Mouse (Mus musculus) CH12.LX (cell line): ENCODE data around the gene Sbno1.

Experiments
- BHLHE40 ChIP-seq: IDR thresholded peaks from 2 replicates; pipeline ENCODE4 v1.6.1; 2011; ENCODE audit warnings: mild to moderate bottlenecking, low read depth, low read length, improper control_type of control experiment
- CTCF ChIP-seq, 2 experiments: IDR thresholded peaks in 1 of 2; conservative IDR thresholded peaks in 1 of 2; 2 replicates each; pipeline ENCODE4 v1.5.1; 2011 to 2012; ENCODE audit warnings: low read depth in 2 of 2, low read length in 2 of 2, improper control_type of control experiment in 1 of 2, inconsistent platforms in 1 of 2, mild to moderate bottlenecking in 1 of 2, moderate library complexity in 1 of 2
- ETS1 ChIP-seq: conservative IDR thresholded peaks from 2 replicates; pipeline ENCODE4 v1.6.1; 2012; ENCODE audit warnings: low read depth, mild to moderate bottlenecking, inconsistent platforms, low read length, improper control_type of control experiment, moderate library complexity
- JUND ChIP-seq: conservative IDR thresholded peaks from 2 replicates; pipeline ENCODE4 v1.6.1; 2011; ENCODE audit warnings: low read depth, low read length, improper control_type of control experiment
- MEF2A ChIP-seq: IDR thresholded peaks from 2 replicates; pipeline ENCODE4 v1.6.1; 2014; ENCODE audit warnings: low read depth, mild to moderate bottlenecking, inconsistent platforms, low read length, improper control_type of control experiment, borderline replicate concordance
- MYC ChIP-seq: IDR thresholded peaks from 2 replicates; pipeline ENCODE4 v1.6.1; 2011; ENCODE audit warnings: low read depth, mild to moderate bottlenecking, improper control_type of control experiment, low read length
- NELFE ChIP-seq: IDR thresholded peaks from 2 replicates; pipeline ENCODE4 v1.6.1; 2011; ENCODE audit warnings: low read depth, low read length, improper control_type of control experiment
- POLR2A ChIP-seq: IDR thresholded peaks from 2 replicates; pipeline ENCODE4 v1.6.1; 2011; ENCODE audit warnings: low read depth, mild to moderate bottlenecking, improper control_type of control experiment, low read length
- RAD21 ChIP-seq: IDR thresholded peaks from 2 replicates; pipeline ENCODE4 v1.6.1; 2011; ENCODE audit warnings: low read depth, mild to moderate bottlenecking, low read length, improper control_type of control experiment, moderate library complexity
- SMC3 ChIP-seq: IDR thresholded peaks from 2 replicates; pipeline ENCODE4 v1.6.1; 2011; ENCODE audit warnings: low read depth, low read length, improper control_type of control experiment
- TBP ChIP-seq: conservative IDR thresholded peaks from 2 replicates; pipeline ENCODE4 v1.6.1; 2011; ENCODE audit warnings: low read depth, low read length, improper control_type of control experiment
- ZC3H11A ChIP-seq: IDR thresholded peaks from 2 replicates; pipeline ENCODE4 v1.6.1; 2012; ENCODE audit warnings: low read depth, mild to moderate bottlenecking, inconsistent platforms, low read length, improper control_type of control experiment
- ZKSCAN1 ChIP-seq: IDR thresholded peaks from 2 replicates; pipeline ENCODE4 v1.6.1; 2012; ENCODE audit warnings: low read depth, inconsistent platforms, low read length, improper control_type of control experiment, borderline replicate concordance

DNA sequence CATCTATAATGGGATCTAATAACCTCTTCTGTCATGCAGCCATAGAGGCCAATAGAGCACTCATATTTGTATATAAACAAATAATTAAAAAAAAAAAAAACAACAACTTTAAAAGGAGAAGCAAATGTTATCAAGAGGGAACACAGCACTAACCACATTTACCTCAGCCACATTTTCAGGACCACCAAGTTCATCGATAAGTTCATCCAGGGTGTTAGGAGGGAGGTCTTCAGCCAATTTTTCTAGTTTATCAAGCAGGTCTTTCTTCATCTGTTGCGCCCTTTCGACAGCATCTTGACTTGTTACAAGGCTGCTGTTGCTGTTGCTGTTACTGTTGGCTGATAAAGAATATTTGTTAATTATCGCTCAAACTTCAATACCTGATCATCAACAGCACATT lies 33.4 kb downstream of the Sbno1 start:
- no peak for TF ChIP-seq MYC
- TF ChIP-seq ETS1 = no peak
- no peak for TF ChIP-seq POLR2A
- TF ChIP-seq SMC3 = no peak
- no peak for TF ChIP-seq CTCF (conservative IDR thresholded peaks at IDR 0.05 in 1 of 2, IDR thresholded peaks at IDR 0.05 in 1 of 2; ENCODE audit: low read depth in 2 of 2, low read length in 2 of 2)
- TF ChIP-seq TBP = no peak
- no peak for TF ChIP-seq MEF2A
- no peak for TF ChIP-seq BHLHE40
- TF ChIP-seq RAD21 = no peak
- TF ChIP-seq ZC3H11A = no peak
- TF ChIP-seq JUND = no peak
- no peak for TF ChIP-seq NELFE
- no peak for TF ChIP-seq ZKSCAN1
